Mouse (Mus musculus) R1 (cell line): Measurements from ENCODE around the gene Gm42906.

ENCODE experiments used
- DNase-seq: peaks from one replicate; pipeline ENCODE4 v3.0.0-alpha.2; 2018; ENCODE audit warnings: low read depth, low spot score

The Gm42906 gene

GRCm38 (mm10) chr5:151233400-151234031 lies 194.4 kb downstream of the Gm42906 start, which contains the start of gene Stard13:
TSS of gene Stard13 (minus strand) at chr5:151233836.
- DNase-seq = peak; percentile 31

GRCm38 (mm10) chr5:151232576-151233299 lies 195.2 kb downstream of the Gm42906 start:
- DNase-seq = no peak

- DNase-seq = no peak
These were observed 196.1 kb downstream of the Gm42906 start for GRCm38 (mm10) chr5:151231861-151232260.

- DNase-seq = no peak
These were observed 196.6 kb downstream of the Gm42906 start for GRCm38 (mm10) chr5:151231411-151231810.

- no peak for DNase-seq
These were observed 197.5 kb downstream of the Gm42906 start for GRCm38 (mm10) chr5:151230427-151230826.

GRCm38 (mm10) chr5:151228367-151229005 lies 199.5 kb downstream of the Gm42906 start:
- peak; percentile 69 for DNase-seq

- peak; percentile 84 for DNase-seq
These were observed 204.1 kb downstream of the Gm42906 start for GRCm38 (mm10) chr5:151223696-151224366.

- no peak for DNase-seq
These were observed 205.2 kb downstream of the Gm42906 start for GRCm38 (mm10) chr5:151222791-151223190.

- peak; percentile 88 for DNase-seq
These were observed 209.3 kb downstream of the Gm42906 start for GRCm38 (mm10) chr5:151218689-151219115.

- no peak for DNase-seq
These were observed 214.9 kb downstream of the Gm42906 start for GRCm38 (mm10) chr5:151213097-151213496.

- no peak for DNase-seq
These were observed 217.1 kb downstream of the Gm42906 start for GRCm38 (mm10) chr5:151210869-151211268.

GRCm38 (mm10) chr5:151210060-151210459 lies 217.9 kb downstream of the Gm42906 start:
- no peak for DNase-seq

GRCm38 (mm10) chr5:151205017-151205416 lies 222.9 kb downstream of the Gm42906 start:
- no peak for DNase-seq

- peak; percentile 77 for DNase-seq
These were observed 225.0 kb downstream of the Gm42906 start for GRCm38 (mm10) chr5:151202925-151203324.

- DNase-seq = no peak
These were observed 226.7 kb downstream of the Gm42906 start for GRCm38 (mm10) chr5:151201220-151201619.

GRCm38 (mm10) chr5:151199235-151199634 lies 228.7 kb downstream of the Gm42906 start:
- DNase-seq = no peak

- peak; percentile 13 for DNase-seq
These were observed 231.2 kb downstream of the Gm42906 start for GRCm38 (mm10) chr5:151196603-151197272.

- no peak for DNase-seq
These were observed 234.0 kb downstream of the Gm42906 start for GRCm38 (mm10) chr5:151193885-151194520.

- no peak for DNase-seq
These were observed 235.7 kb downstream of the Gm42906 start for GRCm38 (mm10) chr5:151192266-151192665.

GRCm38 (mm10) chr5:151190764-151191163 lies 237.2 kb downstream of the Gm42906 start:
- DNase-seq = no peak
